Mouse (Mus musculus): ENCODE results near the gene Copz2. TPM values are rescaled to one million over a fixed set of nuclear protein-coding genes. Genes with fewer than 3 reads are reported as not detected.
A peak's percentile ranks its signal among the peaks of the same experiment; 100 is the strongest.
"Not testable (repeated sequence)": the region's sequence is repeated elsewhere in the genome, so short reads cannot be mapped to it uniquely, and the experiment has no call there.

The Copz2 gene
- 9.3 and 15.8 TPM in 2 replicates for polyA plus RNA-seq (2012; rRNA removed)

- peak; percentile 23 for DNase-seq (ENCODE audit: low read depth)
- TF ChIP-seq CTCF (IDR thresholded peaks at IDR 0.05; ENCODE audit: borderline replicate concordance, extremely low read depth, insufficient read depth, insufficient read length) (no peak), POLR2A (IDR thresholded peaks at IDR 0.05; ENCODE audit: borderline replicate concordance, extremely low read depth, insufficient read depth, insufficient read length, poor library complexity, severe bottlenecking) (no peak)
Observed at GRCm38 (mm10) chr11:96849681-96850467, at the start of gene Copz2. Copz2 (plus strand) TSS chr11:96849870.

- no peak for TF ChIP-seq POLR2A (IDR thresholded peaks at IDR 0.05; ENCODE audit: borderline replicate concordance, extremely low read depth, insufficient read depth, insufficient read length, poor library complexity, severe bottlenecking)
- TF ChIP-seq CTCF (IDR thresholded peaks at IDR 0.05; ENCODE audit: borderline replicate concordance, extremely low read depth, insufficient read depth, insufficient read length) = no peak
- DNase-seq (ENCODE audit: low read depth) = no peak
Observed at GRCm38 (mm10) chr11:96805606-96806005, 44.1 kb upstream of the Copz2 start.

- TF ChIP-seq CTCF (IDR thresholded peaks at IDR 0.05; ENCODE audit: borderline replicate concordance, extremely low read depth, insufficient read depth, insufficient read length) (peak; percentile 43; the same call in 1 of the 2 replicates), POLR2A (IDR thresholded peaks at IDR 0.05; ENCODE audit: borderline replicate concordance, extremely low read depth, insufficient read depth, insufficient read length, poor library complexity, severe bottlenecking) (no peak)
- DNase-seq (ENCODE audit: low read depth) = no peak
Observed at GRCm38 (mm10) chr11:96808066-96808465, 41.6 kb upstream of the Copz2 start.

- DNase-seq (ENCODE audit: low read depth) = no peak
- no peak for TF ChIP-seq CTCF (IDR thresholded peaks at IDR 0.05; ENCODE audit: borderline replicate concordance, extremely low read depth, insufficient read depth, insufficient read length)
- no peak for TF ChIP-seq POLR2A (IDR thresholded peaks at IDR 0.05; ENCODE audit: borderline replicate concordance, extremely low read depth, insufficient read depth, insufficient read length, poor library complexity, severe bottlenecking)
Observed at GRCm38 (mm10) chr11:96809562-96810235, 40.0 kb upstream of the Copz2 start.

GRCm38 (mm10) chr11:96811188-96811587 lies 38.5 kb upstream of the Copz2 start:
- DNase-seq (ENCODE audit: low read depth) = not testable (repeated sequence)

- no peak for TF ChIP-seq POLR2A (IDR thresholded peaks at IDR 0.05; ENCODE audit: borderline replicate concordance, extremely low read depth, insufficient read depth, insufficient read length, poor library complexity, severe bottlenecking)
- TF ChIP-seq CTCF (IDR thresholded peaks at IDR 0.05; ENCODE audit: borderline replicate concordance, extremely low read depth, insufficient read depth, insufficient read length) = no peak
Observed at GRCm38 (mm10) chr11:96813455-96813854, 36.2 kb upstream of the Copz2 start.

GRCm38 (mm10) chr11:96813920-96814319 lies 35.8 kb upstream of the Copz2 start:
- DNase-seq (ENCODE audit: low read depth) = no peak

More at GRCm38 (mm10) chr11:96813455-96813854, 36.2 kb upstream of the Copz2 start:
- no peak for DNase-seq (ENCODE audit: low read depth)

GRCm38 (mm10) chr11:96814443-96814842 lies 35.2 kb upstream of the Copz2 start:
- DNase-seq (ENCODE audit: low read depth) = no peak
- TF ChIP-seq CTCF (IDR thresholded peaks at IDR 0.05; ENCODE audit: borderline replicate concordance, extremely low read depth, insufficient read depth, insufficient read length) (no peak), POLR2A (IDR thresholded peaks at IDR 0.05; ENCODE audit: borderline replicate concordance, extremely low read depth, insufficient read depth, insufficient read length, poor library complexity, severe bottlenecking) (no peak)

More at GRCm38 (mm10) chr11:96813920-96814319, 35.8 kb upstream of the Copz2 start:
- no peak for TF ChIP-seq POLR2A (IDR thresholded peaks at IDR 0.05; ENCODE audit: borderline replicate concordance, extremely low read depth, insufficient read depth, insufficient read length, poor library complexity, severe bottlenecking)
- no peak for TF ChIP-seq CTCF (IDR thresholded peaks at IDR 0.05; ENCODE audit: borderline replicate concordance, extremely low read depth, insufficient read depth, insufficient read length)

- no peak for TF ChIP-seq POLR2A (IDR thresholded peaks at IDR 0.05; ENCODE audit: borderline replicate concordance, extremely low read depth, insufficient read depth, insufficient read length, poor library complexity, severe bottlenecking)
- TF ChIP-seq CTCF (IDR thresholded peaks at IDR 0.05; ENCODE audit: borderline replicate concordance, extremely low read depth, insufficient read depth, insufficient read length) = no peak
- DNase-seq (ENCODE audit: low read depth) = no peak
Observed at GRCm38 (mm10) chr11:96815895-96816294, 33.8 kb upstream of the Copz2 start.

GRCm38 (mm10) chr11:96816494-96816893 lies 33.2 kb upstream of the Copz2 start:
- DNase-seq (ENCODE audit: low read depth) = no peak
- TF ChIP-seq CTCF (IDR thresholded peaks at IDR 0.05; ENCODE audit: borderline replicate concordance, extremely low read depth, insufficient read depth, insufficient read length) (no peak), POLR2A (IDR thresholded peaks at IDR 0.05; ENCODE audit: borderline replicate concordance, extremely low read depth, insufficient read depth, insufficient read length, poor library complexity, severe bottlenecking) (no peak)

GRCm38 (mm10) chr11:96816979-96817378 lies 32.7 kb upstream of the Copz2 start:
- TF ChIP-seq CTCF (IDR thresholded peaks at IDR 0.05; ENCODE audit: borderline replicate concordance, extremely low read depth, insufficient read depth, insufficient read length) = no peak
- no peak for TF ChIP-seq POLR2A (IDR thresholded peaks at IDR 0.05; ENCODE audit: borderline replicate concordance, extremely low read depth, insufficient read depth, insufficient read length, poor library complexity, severe bottlenecking)
- peak; percentile 8 for DNase-seq (ENCODE audit: low read depth)

All from brain, embryonic 14.5 days (tissue).